18 mouse cellular contexts compared by ENCODE assay signal in genomic region chr11:69854680-69855079, GRCm38 (mm10). TPM values are rescaled to one million over a fixed set of nuclear protein-coding genes. Genes with fewer than 3 reads are reported as not detected.
DNase-seq lines count a peak whose midpoint lies in the region; ATAC-seq and TF ChIP-seq lines count a peak whose summit lies in the region.
"Had no signal": no experiment of that assay in that cellular context is flagged by ENCODE, and none has a peak within 500 bp of the region (broad histone marks: within the 10 kb centered on the region; RNA-seq: fewer than 3 reads in every experiment).

No protein-coding gene starts in this region.

- WGBS in forebrain, embryonic 10.5 days = 88% methylated on average over 10 of the region's 10 CpGs
- 89% methylated on average over 10 of the region's 10 CpGs for WGBS in forebrain, embryonic 13.5 days
- WGBS in liver, embryonic 11.5 days = 67% methylated on average over 10 of the region's 10 CpGs
- 62% methylated on average over 10 of the region's 10 CpGs for WGBS in liver, postnatal 0 days (ENCODE audit: insufficient replicate concordance)

- no peak overlapping the region for H3K4me2 ChIP-seq in forebrain, embryonic 13.5 days
- peak overlapping the region; percentile 49 for H3K4me2 ChIP-seq in liver, embryonic 11.5 days
- peak overlapping the region; percentile 45 for H3K4me2 ChIP-seq in liver, postnatal 0 days (ENCODE audit: low read depth, low read length)
- H3K4me2 ChIP-seq: heart, embryonic 15.5 days had no signal

- DNase-seq in forebrain, embryonic 10.5 days (ENCODE audit: extremely low spot score, low spot score) = no peak
- DNase-seq in liver, embryonic 11.5 days (ENCODE audit: low spot score) = no peak
- no peak for DNase-seq in liver
- DNase-seq in liver, postnatal 0 days = peak; percentile 17
- no peak for DNase-seq in layer of hippocampus, adult 9-11 months
- no peak for DNase-seq in cerebellum, postnatal 10 days
- DNase-seq: lung, embryonic 14.5 days had no signal

- peaks cover 43% of the 10 kb centered on the region for H3K27me3 ChIP-seq in forebrain, embryonic 10.5 days (ENCODE audit: poor library complexity, severe bottlenecking)
- peaks cover 21% of the 10 kb centered on the region for H3K27me3 ChIP-seq in forebrain, embryonic 13.5 days
- H3K27me3 ChIP-seq in liver, embryonic 11.5 days (replicated peaks; ENCODE audit: control insufficient read depth, insufficient read depth, low read length) = peaks cover 19% of the 10 kb centered on the region
- peaks cover 14% of the 10 kb centered on the region for H3K27me3 ChIP-seq in erythroblast, embryonic 14.5 days (ENCODE audit: control insufficient read depth)
- H3K27me3 ChIP-seq in liver, postnatal 0 days (ENCODE audit: insufficient read depth, low read length) = peaks cover 5% of the 10 kb centered on the region; the same call in 1 of the 2 replicates

- no peaks in the 10 kb centered on the region for H3K9me3 ChIP-seq in forebrain, embryonic 10.5 days
- H3K9me3 ChIP-seq in forebrain, embryonic 13.5 days (replicated peaks) = no peaks in the 10 kb centered on the region
- no peaks in the 10 kb centered on the region for H3K9me3 ChIP-seq in liver, embryonic 11.5 days (ENCODE audit: control insufficient read depth, low read length)
- H3K9me3 ChIP-seq in erythroblast, embryonic 14.5 days (ENCODE audit: control insufficient read depth, low read length) = no peaks in the 10 kb centered on the region
- no peaks in the 10 kb centered on the region for H3K9me3 ChIP-seq in liver, postnatal 0 days (ENCODE audit: low read length)
- H3K9me3 ChIP-seq: heart, embryonic 15.5 days; neural tube, embryonic 12.5 days; stomach, embryonic 15.5 days had no signal

- no peak for TF ChIP-seq EP300 in liver, postnatal 0 days (IDR thresholded peaks at IDR 0.05; ENCODE audit: low read depth)

- ATAC-seq in forebrain, embryonic 13.5 days = no peak
- ATAC-seq in liver, embryonic 11.5 days (replicated peaks; ENCODE audit: low FRiP score) = no peak
- ATAC-seq in liver, postnatal 0 days = no peak
- ATAC-seq: Patski had no signal

- TF ChIP-seq CTCF in liver, postnatal 0 days (IDR thresholded peaks at IDR 0.05; ENCODE audit: low read depth) = no peak

- H3K4me3 ChIP-seq in forebrain, embryonic 10.5 days = peak overlapping the region; percentile 23; the same call in 1 of the 2 replicates
- no peak overlapping the region for H3K4me3 ChIP-seq in forebrain, embryonic 13.5 days
- H3K4me3 ChIP-seq in liver, embryonic 11.5 days (ENCODE audit: low read depth, low read length) = no peak overlapping the region
- H3K4me3 ChIP-seq in erythroblast, embryonic 14.5 days (replicated peaks) = peak overlapping the region; percentile 62
- no peak overlapping the region for H3K4me3 ChIP-seq in liver, postnatal 0 days (ENCODE audit: low read depth, low read length)
- H3K4me3 ChIP-seq: heart, embryonic 15.5 days; neural tube, embryonic 12.5 days; stomach, embryonic 15.5 days had no signal

- H3K36me3 ChIP-seq in forebrain, embryonic 10.5 days (replicated peaks) = peaks cover 33% of the 10 kb centered on the region
- peaks cover 28% of the 10 kb centered on the region for H3K36me3 ChIP-seq in forebrain, embryonic 13.5 days (ENCODE audit: poor library complexity, severe bottlenecking)
- H3K36me3 ChIP-seq in liver, embryonic 11.5 days (ENCODE audit: control insufficient read depth, insufficient read depth, low read length) = peaks cover 13% of the 10 kb centered on the region
- peaks cover 45% of the 10 kb centered on the region for H3K36me3 ChIP-seq in erythroblast, embryonic 14.5 days (ENCODE audit: control insufficient read depth)
- peaks cover 25% of the 10 kb centered on the region for H3K36me3 ChIP-seq in liver, postnatal 0 days (replicated peaks; ENCODE audit: insufficient read depth, low read length)

- H3K27ac ChIP-seq in forebrain, embryonic 10.5 days = peak overlapping the region; percentile 72
- H3K27ac ChIP-seq in forebrain, embryonic 13.5 days = no peak overlapping the region
- H3K27ac ChIP-seq in liver, embryonic 11.5 days (ENCODE audit: low read depth, low read length) = peak overlapping the region; percentile 94
- H3K27ac ChIP-seq in liver, postnatal 0 days (ENCODE audit: low read depth) = peak overlapping the region; percentile 84
- H3K27ac ChIP-seq: heart, embryonic 15.5 days; neural tube, embryonic 12.5 days; stomach, embryonic 15.5 days had no signal

- H3K4me1 ChIP-seq in forebrain, embryonic 10.5 days = peaks cover 39% of the 10 kb centered on the region
- no peaks in the 10 kb centered on the region; the same call in 1 of the 2 replicates for H3K4me1 ChIP-seq in forebrain, embryonic 13.5 days
- peaks cover 45% of the 10 kb centered on the region for H3K4me1 ChIP-seq in liver, embryonic 11.5 days (replicated peaks; ENCODE audit: control insufficient read depth, insufficient read depth, low read length)
- peaks cover 85% of the 10 kb centered on the region for H3K4me1 ChIP-seq in erythroblast, embryonic 14.5 days (ENCODE audit: control insufficient read depth)
- peaks cover 56% of the 10 kb centered on the region for H3K4me1 ChIP-seq in liver, postnatal 0 days (ENCODE audit: insufficient read depth)

- no peak overlapping the region; the same call in 1 of the 2 replicates for H3K9ac ChIP-seq in forebrain, embryonic 13.5 days
- H3K9ac ChIP-seq in liver, embryonic 11.5 days (ENCODE audit: low read depth, low read length) = no peak overlapping the region; the same call in 1 of the 2 replicates
- H3K9ac ChIP-seq in liver, postnatal 0 days (replicated peaks) = no peak overlapping the region
- H3K9ac ChIP-seq: heart, embryonic 15.5 days; lung, embryonic 14.5 days; neural tube, embryonic 12.5 days; stomach, embryonic 15.5 days had no signal

RNA-seq across cellular contexts. Expression of gene Tnk1, which starts 3.9 kb away (rescaled TPM):
- polyA plus RNA-seq in forebrain, embryonic 10.5 days (2016; fragmentation: Nextera tagmentation; extraction: Ambion mirVana) = 0.79 and 1.9 TPM in 2 replicates
- 0.09 and 0.20 TPM in 2 replicates for polyA plus RNA-seq in forebrain, embryonic 13.5 days (2015; fragmentation: Nextera tagmentation; extraction: Ambion mirVana)
- 0.57 and 0.62 TPM in 2 replicates for polyA plus RNA-seq in liver, embryonic 11.5 days (2014; fragmentation: Nextera tagmentation; extraction: Ambion mirVana)
- polyA plus RNA-seq in erythroblast, embryonic 14.5 days (2012) = 0.94 and 1.1 TPM in 2 replicates
- polyA plus RNA-seq in liver, postnatal 0 days (2015; fragmentation: Nextera tagmentation; extraction: Ambion mirVana) = 0.28 and 0.69 TPM in 2 replicates
- polyA plus RNA-seq: Patski had no signal

RNA-seq across cellular contexts. Expression of gene Plscr3, which starts 8.5 kb away (rescaled TPM):
- 67.5 and 67.6 TPM in 2 replicates for polyA plus RNA-seq in forebrain, embryonic 10.5 days (2016; fragmentation: Nextera tagmentation; extraction: Ambion mirVana)
- 44.1 and 45.4 TPM in 2 replicates for polyA plus RNA-seq in forebrain, embryonic 13.5 days (2015; fragmentation: Nextera tagmentation; extraction: Ambion mirVana)
- polyA plus RNA-seq in liver, embryonic 11.5 days (2014; fragmentation: Nextera tagmentation; extraction: Ambion mirVana) = 63.5 and 70.1 TPM in 2 replicates
- polyA plus RNA-seq in erythroblast, embryonic 14.5 days (2012) = 3.6 and 4.4 TPM in 2 replicates
- 20.8 and 23.1 TPM in 2 replicates for polyA plus RNA-seq in liver, postnatal 0 days (2015; fragmentation: Nextera tagmentation; extraction: Ambion mirVana)

RNA-seq across cellular contexts. Expression of gene Tmem256, which starts 16.4 kb away (rescaled TPM):
- polyA plus RNA-seq in forebrain, embryonic 10.5 days (2016; fragmentation: Nextera tagmentation; extraction: Ambion mirVana) = 259 and 290 TPM in 2 replicates
- polyA plus RNA-seq in forebrain, embryonic 13.5 days (2015; fragmentation: Nextera tagmentation; extraction: Ambion mirVana) = 340 and 360 TPM in 2 replicates
- 336 and 370 TPM in 2 replicates for polyA plus RNA-seq in liver, embryonic 11.5 days (2014; fragmentation: Nextera tagmentation; extraction: Ambion mirVana)
- 204 and 212 TPM in 2 replicates for polyA plus RNA-seq in erythroblast, embryonic 14.5 days (2012)
- 412 and 418 TPM in 2 replicates for polyA plus RNA-seq in liver, postnatal 0 days (2015; fragmentation: Nextera tagmentation; extraction: Ambion mirVana)

RNA-seq across cellular contexts. Expression of gene Nlgn2, which starts 17.1 kb away (rescaled TPM):
- polyA plus RNA-seq in forebrain, embryonic 10.5 days (2016; fragmentation: Nextera tagmentation; extraction: Ambion mirVana) = 4.7 and 5.2 TPM in 2 replicates
- polyA plus RNA-seq in forebrain, embryonic 13.5 days (2015; fragmentation: Nextera tagmentation; extraction: Ambion mirVana) = 16.6 and 17.0 TPM in 2 replicates
- 2.8 and 3.4 TPM in 2 replicates for polyA plus RNA-seq in liver, embryonic 11.5 days (2014; fragmentation: Nextera tagmentation; extraction: Ambion mirVana)
- 0.13 and 0.16 TPM in 2 replicates for polyA plus RNA-seq in erythroblast, embryonic 14.5 days (2012)
- 0.60 and 0.75 TPM in 2 replicates for polyA plus RNA-seq in liver, postnatal 0 days (2015; fragmentation: Nextera tagmentation; extraction: Ambion mirVana)

RNA-seq across cellular contexts. Expression of gene Tmem95, which starts 23.1 kb away (rescaled TPM):
- polyA plus RNA-seq in forebrain, embryonic 10.5 days (2016; fragmentation: Nextera tagmentation; extraction: Ambion mirVana) = not detected in 2 replicates
- polyA plus RNA-seq in forebrain, embryonic 13.5 days (2015; fragmentation: Nextera tagmentation; extraction: Ambion mirVana) = not detected in 2 replicates
- polyA plus RNA-seq in liver, embryonic 11.5 days (2014; fragmentation: Nextera tagmentation; extraction: Ambion mirVana) = not detected in 2 replicates
- polyA plus RNA-seq in erythroblast, embryonic 14.5 days (2012) = not detected in 2 replicates
- polyA plus RNA-seq in liver, postnatal 0 days (2015; fragmentation: Nextera tagmentation; extraction: Ambion mirVana) = not detected in 2 replicates
- polyA plus RNA-seq: embryonic facial prominence, embryonic 11.5 days; forebrain, embryonic 14.5 days; heart, embryonic 15.5 days; kidney, adult 2 months; lung, embryonic 14.5 days; midbrain, postnatal 0 days; neural tube, embryonic 12.5 days; stomach, embryonic 15.5 days; thymus, postnatal 0 days had no signal

Comparison
In these comparisons a context has a peak if more than half of its experiments do, and no peak if none do; other contexts are left out.
1. H3K4me3 ChIP-seq: peak in forebrain, embryonic 10.5 days (single experiment) and erythroblast, embryonic 14.5 days (single experiment); none in forebrain, embryonic 13.5 days (single experiment), liver, embryonic 11.5 days (single experiment) and liver, postnatal 0 days (single experiment).